Mouse (Mus musculus) regulatory T cell (primary cell): ENCODE measurements at regions not wholly inside any gene's neighbourhood (a gene's known extent, or its start where the extent isn't known, plus 50 kb on each side); places are given as distances from the start of the nearest gene placed in this dataset.

ENCODE experiments used
- in situ Hi-C: fragments of 300-600 bp; cut with MboI, MseI; formaldehyde crosslinking; loops from one replicate; pipeline ENCODE4 v1.15.1; 2025; ENCODE audit warnings: high pct_unique_total_duplicates

- in situ Hi-C loops = no loop called here
Observed at GRCm38 (mm10) chr8:84336376-84336775, 51.9 kb upstream of the Cacna1a start.

GRCm38 (mm10) chr8:84334333-84334732 lies 53.9 kb upstream of the Cacna1a start:
- in situ Hi-C loops = no loop called here

GRCm38 (mm10) chr8:84331562-84331961 lies 56.7 kb upstream of the Cacna1a start:
- in situ Hi-C loops = no loop called here

- in situ Hi-C loops = loop anchor here (10.0 kb wide), 1 partner anchor 1295 kb away; no protein-coding TSS in a partner anchor
Observed at GRCm38 (mm10) chr8:84329535-84329934, 58.7 kb upstream of the Cacna1a start.

GRCm38 (mm10) chr8:84322761-84323160 lies 52.6 kb upstream of the Ccdc130 start:
- in situ Hi-C loops = loop anchor here (10.0 kb wide), 1 partner anchor 1288 kb away; no protein-coding TSS in a partner anchor

- in situ Hi-C loops = loop anchor here (10.0 kb wide), 1 partner anchor 1287 kb away; no protein-coding TSS in a partner anchor
Observed at GRCm38 (mm10) chr8:84321841-84322240, 51.7 kb upstream of the Ccdc130 start.
